Mouse (Mus musculus) c-Kit-positive CD71-positive TER-119-positive erythroid progenitor cells, embryonic 14.5 days (primary cell): ENCODE results near the gene Fam110a.

Source experiments
- DNase-seq: peaks from one replicate; pipeline ENCODE4 v3.0.0-alpha.2; 2013; ENCODE audit warnings: low spot score

Gene Fam110a

GRCm38 (mm10) chr2:151970191-151971172, 9.5 kb downstream of the Fam110a start:
- DNase-seq, result peak; percentile 76

DNA sequence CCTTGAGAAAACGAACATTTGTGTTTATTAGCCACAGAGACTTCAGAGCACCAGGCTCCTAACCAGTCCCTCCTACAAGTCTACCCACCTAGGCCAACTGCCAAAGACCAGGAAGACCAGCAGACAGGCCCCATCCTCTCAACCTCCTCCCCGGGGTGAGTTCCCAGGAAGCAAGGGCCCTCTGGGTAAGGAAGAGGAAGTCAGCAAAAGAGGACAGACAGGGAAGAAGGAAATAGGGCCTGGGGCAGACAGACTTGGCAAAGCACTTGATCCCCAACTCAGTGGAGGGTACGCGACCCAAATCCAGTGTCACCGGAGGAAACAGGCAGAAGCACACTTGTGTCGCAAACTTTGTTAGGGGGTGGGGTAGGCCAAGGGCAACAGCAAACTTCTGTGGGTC, 10.6 kb downstream of the Fam110a start:
- DNase-seq, result no peak

GRCm38 (mm10) chr2:151968986-151969385, 11.0 kb downstream of the Fam110a start:
- DNase-seq, result no peak

DNA sequence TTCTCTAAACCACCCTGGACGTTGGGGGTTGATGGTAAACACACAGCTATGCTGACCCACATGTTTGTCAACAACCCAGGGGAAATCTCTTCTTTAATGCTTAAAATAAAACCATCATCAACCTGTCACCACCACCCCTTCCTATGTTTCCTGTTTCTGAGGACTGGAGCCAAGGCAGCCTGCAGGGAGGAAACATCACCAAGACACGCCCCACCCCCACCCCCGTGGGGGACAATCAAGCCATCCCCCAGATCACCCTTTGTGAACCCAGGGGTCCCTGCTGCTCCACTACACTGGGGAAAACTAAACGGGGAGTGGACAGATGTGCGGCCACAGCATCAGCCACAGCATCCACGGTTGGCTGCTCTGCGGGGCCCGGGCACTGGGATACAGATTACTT, 11.6 kb downstream of the Fam110a start:
- no peak for DNase-seq

GRCm38 (mm10) chr2:151967792-151968191, 12.2 kb downstream of the Fam110a start:
- no peak for DNase-seq

GRCm38 (mm10) chr2:151967176-151967750, 12.8 kb downstream of the Fam110a start:
- DNase-seq, result no peak

DNA sequence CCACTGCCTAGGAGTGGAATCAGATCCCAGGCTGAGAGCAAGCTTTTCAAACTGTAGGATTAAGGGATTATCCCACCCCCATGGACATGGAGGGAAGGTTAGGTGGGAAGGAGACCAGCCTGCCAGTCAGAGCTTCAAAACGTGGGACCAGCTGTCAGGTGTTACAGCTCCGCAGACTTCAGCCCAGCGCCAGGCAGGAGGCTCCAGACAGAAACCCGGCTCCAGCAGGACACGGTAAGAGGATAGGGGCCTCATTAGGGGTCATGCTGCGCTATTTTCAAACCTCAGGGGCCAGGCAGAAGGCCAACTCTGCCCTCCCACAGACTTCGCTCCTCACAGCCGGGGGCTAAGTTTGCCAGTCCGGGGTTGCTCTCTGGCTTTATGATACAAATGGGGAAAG, 16.0 kb downstream of the Fam110a start:
- no peak for DNase-seq

DNA sequence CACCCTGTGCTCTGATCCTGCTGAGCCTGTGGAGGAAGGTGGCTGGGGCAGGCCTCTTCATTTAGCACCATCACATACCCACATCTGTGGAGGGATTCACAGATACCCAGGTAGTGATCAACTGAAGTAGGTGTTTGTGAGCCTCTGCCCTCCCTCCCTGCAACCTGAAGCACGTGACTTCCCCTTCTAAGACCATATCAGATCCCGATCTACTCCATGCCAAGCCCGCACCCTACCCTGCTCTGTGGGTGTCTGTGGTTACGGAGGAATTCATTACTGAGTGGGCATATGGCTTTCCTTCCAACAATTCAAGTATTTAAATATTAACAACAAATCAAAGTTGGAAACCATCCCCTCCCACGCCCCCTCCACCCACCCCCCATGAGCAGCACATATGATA, 16.7 kb downstream of the Fam110a start:
- no peak for DNase-seq

DNA sequence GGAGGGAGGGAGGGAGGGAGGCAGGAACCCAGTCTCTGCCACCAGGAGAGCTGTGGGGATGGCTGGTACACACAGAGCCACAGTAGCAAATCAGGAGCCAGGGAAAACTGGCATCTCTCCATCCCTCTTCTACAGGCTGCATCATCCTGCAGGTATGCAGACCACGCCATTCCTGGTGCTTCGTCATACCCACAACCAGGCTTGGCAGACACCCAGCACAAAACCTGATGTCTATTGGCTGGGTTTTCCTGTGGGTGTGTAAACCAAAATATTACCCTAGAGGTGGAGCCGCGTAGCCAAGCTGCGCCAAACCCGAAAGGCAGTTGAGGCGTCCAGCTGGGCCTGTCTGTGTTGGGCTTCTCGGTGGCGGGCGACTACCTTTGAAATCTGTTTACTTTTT, 17.5 kb downstream of the Fam110a start:
- no peak for DNase-seq

- no peak for DNase-seq
These were observed 18.5 kb downstream of the Fam110a start for GRCm38 (mm10) chr2:151961284-151962196.

GRCm38 (mm10) chr2:151959274-151959673, 20.7 kb downstream of the Fam110a start:
- no peak for DNase-seq

GRCm38 (mm10) chr2:151956500-151957137, 23.4 kb downstream of the Fam110a start:
- no peak for DNase-seq

GRCm38 (mm10) chr2:151953665-151954064, 26.4 kb downstream of the Fam110a start:
- no peak for DNase-seq

- no peak for DNase-seq
These were observed 30.8 kb downstream of the Fam110a start for GRCm38 (mm10) chr2:151949082-151949774.

DNA sequence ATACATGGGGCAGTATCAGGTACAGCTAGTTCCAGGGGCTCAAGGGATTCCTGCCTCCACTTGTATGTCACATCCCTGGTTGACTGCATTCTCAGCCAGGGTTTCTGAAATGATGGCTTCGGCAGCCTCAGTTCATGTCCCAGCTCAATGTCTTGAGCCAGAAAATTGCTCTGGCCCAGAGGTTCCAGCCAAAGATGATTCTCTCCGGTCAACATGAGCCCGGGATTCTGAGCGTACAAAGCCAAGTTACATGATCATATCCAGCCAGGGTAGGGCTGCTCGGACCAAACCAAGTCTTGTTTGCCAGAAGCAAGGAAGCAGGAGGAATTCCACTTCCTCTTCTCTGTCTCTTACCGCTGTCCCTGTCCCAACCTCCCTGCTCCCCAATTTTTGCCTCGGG, 31.7 kb downstream of the Fam110a start:
- DNase-seq, result no peak

DNA sequence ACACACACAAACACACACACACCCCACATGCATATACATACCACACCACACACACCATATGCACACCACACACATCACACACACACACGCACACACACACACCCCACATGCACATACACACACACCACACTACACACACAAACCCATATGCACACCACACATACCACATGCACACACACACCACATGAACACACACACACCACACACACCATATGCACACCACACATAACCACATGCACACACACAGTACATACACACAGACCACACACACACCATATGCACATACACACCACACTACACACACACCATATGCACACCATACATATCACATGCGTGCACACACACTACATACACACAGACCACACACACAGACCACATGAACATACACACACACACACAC, 32.4 kb downstream of the Fam110a start:
- no peak for DNase-seq

- DNase-seq, result no peak
These were observed 35.9 kb downstream of the Fam110a start for GRCm38 (mm10) chr2:151944106-151944505.

DNA sequence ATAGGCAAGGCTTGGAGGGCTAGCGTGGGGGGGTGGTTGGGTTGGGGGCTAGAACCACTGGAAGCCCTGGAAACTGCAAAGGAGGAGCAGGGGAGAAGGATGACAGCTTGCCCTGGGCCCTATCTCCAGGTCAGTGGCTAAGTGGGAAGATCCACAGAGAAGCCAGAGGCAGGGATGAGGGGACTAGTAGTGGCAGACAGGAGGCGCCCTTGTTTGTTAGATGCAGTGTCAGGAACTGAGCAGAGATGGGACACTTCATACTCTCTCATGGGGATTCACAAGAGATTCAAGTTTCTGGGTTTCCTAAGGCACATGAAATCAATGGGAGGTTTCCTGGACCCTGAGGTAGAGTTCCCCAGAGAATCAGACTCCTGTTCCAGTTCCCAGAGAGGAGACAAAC, 38.8 kb downstream of the Fam110a start:
- DNase-seq, result no peak

GRCm38 (mm10) chr2:151939651-151940420, 40.2 kb downstream of the Fam110a start:
- no peak for DNase-seq

- no peak for DNase-seq
These were observed 41.2 kb downstream of the Fam110a start for GRCm38 (mm10) chr2:151938780-151939200.
